Mouse (Mus musculus): ENCODE measurements around the gene Tmem59l.

Tmem59l gene

GRCm38 (mm10) chr8:70507027-70507393, 19.9 kb upstream of the Tmem59l start:
- no peak for DNase-seq (ENCODE audit: low spot score)

- peak; percentile 94 for DNase-seq (ENCODE audit: low spot score)
These were observed 19.3 kb upstream of the Tmem59l start, which contains the start of gene Rex1bd for GRCm38 (mm10) chr8:70506328-70507026. Gene Rex1bd (minus strand): TSS chr8:70506752.

GRCm38 (mm10) chr8:70505698-70506327, 18.7 kb upstream of the Tmem59l start:
- DNase-seq (ENCODE audit: low spot score) = no peak

- peak; percentile 85 for DNase-seq (ENCODE audit: low spot score)
These were observed 17.7 kb upstream of the Tmem59l start for GRCm38 (mm10) chr8:70504851-70505250.

- no peak for DNase-seq (ENCODE audit: low spot score)
These were observed 17.1 kb upstream of the Tmem59l start for GRCm38 (mm10) chr8:70504291-70504716.

- peak; percentile 65 for DNase-seq (ENCODE audit: low spot score)
These were observed 16.0 kb upstream of the Tmem59l start for GRCm38 (mm10) chr8:70503062-70503750.

GRCm38 (mm10) chr8:70502540-70502939, 15.4 kb upstream of the Tmem59l start:
- no peak for DNase-seq (ENCODE audit: low spot score)

- DNase-seq (ENCODE audit: low spot score) = no peak
These were observed 14.8 kb upstream of the Tmem59l start for GRCm38 (mm10) chr8:70501820-70502529.

- no peak for DNase-seq (ENCODE audit: low spot score)
These were observed 13.5 kb upstream of the Tmem59l start for GRCm38 (mm10) chr8:70500386-70501301.

GRCm38 (mm10) chr8:70495771-70496062, 8.6 kb upstream of the Tmem59l start:
- no peak for DNase-seq (ENCODE audit: low spot score)

- DNase-seq (ENCODE audit: low spot score) = no peak
These were observed 8.0 kb upstream of the Tmem59l start for GRCm38 (mm10) chr8:70495001-70495770.

GRCm38 (mm10) chr8:70494416-70494945, 7.3 kb upstream of the Tmem59l start:
- DNase-seq (ENCODE audit: low spot score) = no peak

- no peak for DNase-seq (ENCODE audit: low spot score)
These were observed 6.7 kb upstream of the Tmem59l start for GRCm38 (mm10) chr8:70493692-70494415.

GRCm38 (mm10) chr8:70492664-70493640, 5.8 kb upstream of the Tmem59l start, which contains the start of gene Crlf1:
Gene Crlf1 (plus strand): TSS chr8:70493158.
- DNase-seq (ENCODE audit: low spot score) = no peak

GRCm38 (mm10) chr8:70490880-70491495, 3.8 kb upstream of the Tmem59l start:
- DNase-seq (ENCODE audit: low spot score) = no peak

- no peak for DNase-seq (ENCODE audit: low spot score)
These were observed 3.1 kb upstream of the Tmem59l start for GRCm38 (mm10) chr8:70490061-70490879.

GRCm38 (mm10) chr8:70489576-70489975, 2.4 kb upstream of the Tmem59l start:
- DNase-seq (ENCODE audit: low spot score) = no peak

Data from urinary bladder, postnatal 14 days (tissue).